Mouse (Mus musculus) ES-Bruce4 (cell line): ENCODE results near the gene Ccm2l. TPM values are rescaled to one million over a fixed set of nuclear protein-coding genes. Genes with fewer than 3 reads are reported as not detected.
A peak's percentile ranks its signal among the peaks of the same experiment; 100 is the strongest.

Experiments used
- H3K27ac ChIP-seq: 2 replicates; pipeline ENCODE4 v1.5.1; 2012; ENCODE audit warnings: low read length, inconsistent platforms; ENCODE audit not compliant: insufficient read depth
- H3K27me3 ChIP-seq: 2 replicates; pipeline ENCODE4 v1.6.1; 2012; ENCODE audit warnings: mild to moderate bottlenecking, low read length, inconsistent platforms; ENCODE audit not compliant: control insufficient read depth, poor library complexity, insufficient read depth, severe bottlenecking
- H3K36me3 ChIP-seq: 2 replicates; pipeline ENCODE4 v1.6.1; 2012; ENCODE audit warnings: inconsistent platforms, mild to moderate bottlenecking, low read length, moderate library complexity; ENCODE audit not compliant: control insufficient read depth, poor library complexity, insufficient read depth, severe bottlenecking
- H3K4me1 ChIP-seq: one replicate; pipeline ENCODE4 v1.8.1; 2011; ENCODE audit warnings: low read length; ENCODE audit not compliant: control insufficient read depth, insufficient read depth
- H3K4me3 ChIP-seq: 2 replicates; pipeline ENCODE4 v1.5.1; 2011; ENCODE audit warnings: low read depth, mild to moderate bottlenecking, low read length
- H3K9ac ChIP-seq: 2 replicates; pipeline ENCODE4 v1.6.1; 2012; ENCODE audit warnings: low read depth, mild to moderate bottlenecking, inconsistent platforms; ENCODE audit not compliant: poor library complexity, severe bottlenecking
- H3K9me3 ChIP-seq: replicated peaks from 2 replicates; pipeline ENCODE4 v1.6.1; 2012; ENCODE audit warnings: mild to moderate bottlenecking, low read length, inconsistent platforms; ENCODE audit not compliant: control insufficient read depth, poor library complexity, insufficient read depth, severe bottlenecking
- CTCF ChIP-seq: IDR thresholded peaks from one replicate; pipeline ENCODE4 v1.8.1; 2011; ENCODE audit warnings: low read depth, low read length
- EP300 ChIP-seq: IDR thresholded peaks from 2 replicates; pipeline ENCODE4 v1.6.1; 2011; ENCODE audit warnings: low read depth, low read length; ENCODE audit not compliant: insufficient read depth
- POLR2A ChIP-seq: IDR thresholded peaks from one replicate; pipeline ENCODE4 v1.8.1; 2011; ENCODE audit warnings: low read length; ENCODE audit not compliant: insufficient read depth
- polyA plus RNA-seq: library from polyadenylated mRNA; stranded (reverse); fragments of >200 nt; gene quantifications from 2 replicates; pipeline ENCODE4 v1.2.4, GENCODE M21; 2011; ENCODE audit warnings: low read depth; ENCODE audit not compliant: missing spikeins, insufficient read depth, insufficient read length

Gene Ccm2l
- polyA plus RNA-seq, 1 experiment, result not detected

- H3K4me1 ChIP-seq, result no peaks in the 10 kb centered on the region
- H3K36me3 ChIP-seq, result no peaks in the 10 kb centered on the region
- H3K27me3 ChIP-seq, result no peaks in the 10 kb centered on the region
Measured at GRCm38 (mm10) chr2:153090551-153091165, 24.9 kb downstream of the Ccm2l start.

GRCm38 (mm10) chr2:153107046-153107766 is 41.5 kb downstream of the Ccm2l start:
- no peaks in the 10 kb centered on the region for H3K4me1 ChIP-seq
- no peak overlapping the region for H3K4me3 ChIP-seq
- no peak overlapping the region for H3K9ac ChIP-seq
- H3K27ac ChIP-seq, result peak overlapping the region; percentile 80
- TF ChIP-seq EP300 (no peak), CTCF (no peak)
- H3K9me3 ChIP-seq, result no peaks in the 10 kb centered on the region
- H3K36me3 ChIP-seq, result no peaks in the 10 kb centered on the region
- no peaks in the 10 kb centered on the region for H3K27me3 ChIP-seq

More at GRCm38 (mm10) chr2:153090551-153091165, 24.9 kb downstream of the Ccm2l start:
- TF ChIP-seq EP300 (no peak), CTCF (no peak), POLR2A (no peak)
- H3K4me3 ChIP-seq, result no peak overlapping the region
- no peaks in the 10 kb centered on the region for H3K9me3 ChIP-seq
- no peak overlapping the region for H3K27ac ChIP-seq
- H3K9ac ChIP-seq, result no peak overlapping the region

GRCm38 (mm10) chr2:153107802-153108201 is 42.0 kb downstream of the Ccm2l start:
- Histone ChIP-seq H3K9ac (0 out of 2 replicates have a peak overlapping the region, but pooled peaks have one; percentile 7), H3K36me3 (no peaks in the 10 kb centered on the region), H3K4me1 (no peaks in the 10 kb centered on the region), H3K27ac (peak overlapping the region; percentile 80), H3K4me3 (peak overlapping the region; percentile 17; the same call in 1 of the 2 replicates), H3K9me3 (no peaks in the 10 kb centered on the region), H3K27me3 (no peaks in the 10 kb centered on the region)
- TF ChIP-seq EP300, result no peak
- TF ChIP-seq POLR2A, result no peak
- TF ChIP-seq CTCF, result no peak

GRCm38 (mm10) chr2:153108313-153109264 is 42.8 kb downstream of the Ccm2l start, which contains the start of gene Hck:
Hck (plus strand) TSS chr2:153108468.
- H3K36me3 ChIP-seq, result no peaks in the 10 kb centered on the region
- peak within 1 kb of the TSS; percentile 80 for H3K27ac ChIP-seq
- H3K4me1 ChIP-seq, result no peaks in the 10 kb centered on the region
- H3K9me3 ChIP-seq, result no peaks in the 10 kb centered on the region
- no peak for TF ChIP-seq POLR2A
- no peak for TF ChIP-seq EP300
- no peak for TF ChIP-seq CTCF
- peak within 1 kb of the TSS; percentile 61 for H3K4me3 ChIP-seq
- H3K9ac ChIP-seq, result peak within 1 kb of the TSS; percentile 57
- no peaks in the 10 kb centered on the region for H3K27me3 ChIP-seq

- H3K36me3 ChIP-seq, result no peaks in the 10 kb centered on the region
- H3K4me3 ChIP-seq, result no peak overlapping the region
- H3K9me3 ChIP-seq, result no peaks in the 10 kb centered on the region
- no peaks in the 10 kb centered on the region for H3K4me1 ChIP-seq
- no peak overlapping the region for H3K27ac ChIP-seq
- no peak overlapping the region for H3K9ac ChIP-seq
- TF ChIP-seq CTCF (no peak), EP300 (no peak), POLR2A (no peak)
- no peaks in the 10 kb centered on the region for H3K27me3 ChIP-seq
Measured at GRCm38 (mm10) chr2:153109596-153109995, 43.8 kb downstream of the Ccm2l start.

- H3K4me1 ChIP-seq, result no peaks in the 10 kb centered on the region
- TF ChIP-seq CTCF, result no peak
- TF ChIP-seq EP300, result no peak
- no peak for TF ChIP-seq POLR2A
- no peaks in the 10 kb centered on the region for H3K36me3 ChIP-seq
Measured at GRCm38 (mm10) chr2:153111298-153111697, 45.5 kb downstream of the Ccm2l start.

More at GRCm38 (mm10) chr2:153111298-153111697, 45.5 kb downstream of the Ccm2l start:
- H3K9ac ChIP-seq, result no peak overlapping the region
- no peak overlapping the region for H3K4me3 ChIP-seq
- no peaks in the 10 kb centered on the region for H3K9me3 ChIP-seq
- no peaks in the 10 kb centered on the region for H3K27me3 ChIP-seq
- H3K27ac ChIP-seq, result no peak overlapping the region
